Mouse (Mus musculus): ENCODE data around the gene Hdac10. TPM values are rescaled to one million over a fixed set of nuclear protein-coding genes. Genes with fewer than 3 reads are reported as not detected.

The Hdac10 gene
- total and polyA plus RNA-seq, 3 experiments, result 23.3 to 26.6 TPM; not detected in 1

DNA sequence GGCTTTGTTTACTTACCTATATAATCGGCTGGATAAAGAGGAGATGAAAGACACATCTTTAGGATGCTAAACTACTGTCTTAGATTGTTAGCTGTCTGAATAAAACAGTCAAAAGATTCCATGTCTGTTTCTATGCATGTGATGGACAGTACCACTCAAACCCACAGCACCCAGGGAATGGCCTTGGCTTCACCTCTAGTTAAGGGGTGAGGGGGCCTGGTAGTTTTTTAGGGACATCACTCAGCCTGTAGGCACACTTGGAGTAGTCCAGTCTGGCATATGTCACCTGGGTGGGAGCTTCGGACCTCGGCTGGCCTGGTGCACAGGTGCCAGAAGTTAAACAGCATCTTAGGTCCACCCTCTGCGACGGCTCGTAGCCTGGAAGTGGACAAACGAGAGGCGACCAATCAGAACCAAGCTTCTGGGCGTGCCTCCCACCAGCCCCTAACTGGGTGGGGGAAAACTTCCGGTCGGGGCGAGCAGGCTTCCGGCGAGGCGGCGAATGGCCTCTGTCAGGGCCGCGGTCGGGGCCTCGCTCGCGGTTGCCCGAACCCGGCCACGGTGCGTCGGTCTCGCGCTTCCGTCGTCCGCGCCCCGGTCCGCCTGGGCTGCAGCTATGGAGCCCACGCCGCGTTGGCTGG, 39.8 kb downstream of the Hdac10 start, which contains the start of gene Selenoo (continued):
- TF ChIP-seq MAZ (IDR thresholded peaks at IDR 0.05; ENCODE audit: low read depth, low read length) (peak; percentile 83; the same call in 1 of the 2 replicates), GABPA (IDR thresholded peaks at IDR 0.05; ENCODE audit: low read depth, low read length) (no peak), POLR2AphosphoS2 (IDR thresholded peaks at IDR 0.05; ENCODE audit: low read length) (no peak; the same call in 1 of the 2 replicates), RAD21 (IDR thresholded peaks at IDR 0.05; ENCODE audit: low read depth, low read length) (no peak), MYB (IDR thresholded peaks at IDR 0.05; ENCODE audit: low read depth, low read length) (no peak), UBTF (IDR thresholded peaks at IDR 0.05; ENCODE audit: borderline replicate concordance, insufficient read depth, low read depth, low read length) (no peak), NRF1 (IDR thresholded peaks at IDR 0.05; ENCODE audit: insufficient read depth, low read depth, low read length, poor library complexity, severe bottlenecking) (no peak), ZNF384 (IDR thresholded peaks at IDR 0.05; ENCODE audit: low read depth, low read length) (no peak), ETS1 (IDR thresholded peaks at IDR 0.05; ENCODE audit: low read depth, low read length) (peak; percentile 74), SMC3 (IDR thresholded peaks at IDR 0.05; ENCODE audit: low read depth, low read length) (no peak), ZC3H11A (IDR thresholded peaks at IDR 0.05; ENCODE audit: low read depth, low read length) (no peak), MAFK (IDR thresholded peaks at IDR 0.05; ENCODE audit: borderline replicate concordance, low read depth, low read length) (no peak), RCOR1 (IDR thresholded peaks at IDR 0.05; ENCODE audit: low read depth, low read length) (no peak), TBP (IDR thresholded peaks at IDR 0.05; ENCODE audit: low read depth, low read length) (0 out of 2 replicates have a peak, but pooled peaks have one; percentile 35)

- Histone ChIP-seq H3K9me3 (replicated peaks; ENCODE audit: insufficient read depth, low read length) (no peaks in the 10 kb centered on the region), H3K4me3 (ENCODE audit: control insufficient read depth in 1 of 2, insufficient read depth in 1 of 2, low read depth in 2 of 2, low read length in 2 of 2) (no peak overlapping the region), H3K9ac (ENCODE audit: control insufficient read depth, low read depth, low read length, poor library complexity, severe bottlenecking) (no peak overlapping the region), H3K36me3 (ENCODE audit: control insufficient read depth in 1 of 2, insufficient read depth in 2 of 2, low read length in 2 of 2) (peaks cover 0 to 4% of the 10 kb centered on the region in 2 experiments; a peak in 1 of 4 replicates), H3K27ac (ENCODE audit: control insufficient read depth, low read depth, low read length) (no peak overlapping the region), H3K27me3 (ENCODE audit: control insufficient read depth in 1 of 2, insufficient read depth in 2 of 2, low read length in 2 of 2) (no peaks in the 10 kb centered on the region), H3K4me1 (ENCODE audit: control insufficient read depth in 1 of 2, insufficient read depth in 2 of 2, low read length in 2 of 2) (no peaks in the 10 kb centered on the region), H3K79me2 (ENCODE audit: control insufficient read depth, insufficient read depth, low read length, poor library complexity) (peaks cover 3% of the 10 kb centered on the region; the same call in 1 of the 2 replicates)
- TF ChIP-seq BHLHE40 (IDR thresholded peaks at IDR 0.05; ENCODE audit: borderline replicate concordance, low read depth, low read length), result no peak
- no peak for TF ChIP-seq JUND (IDR thresholded peaks at IDR 0.05; ENCODE audit: low read depth, low read length)
- no peak for TF ChIP-seq CTCF (IDR thresholded peaks at IDR 0.05 in 2 of 3, conservative IDR thresholded peaks at IDR 0.05 in 1 of 3; ENCODE audit: control insufficient read depth in 1 of 3, insufficient read depth in 1 of 3, low read depth in 2 of 3, low read length in 3 of 3, poor library complexity in 1 of 3, severe bottlenecking in 1 of 3)
- TF ChIP-seq KAT2A (conservative IDR thresholded peaks at IDR 0.05; ENCODE audit: low read depth, low read length), result no peak
- no peak for TF ChIP-seq SIN3A (IDR thresholded peaks at IDR 0.05; ENCODE audit: low read length)
- TF ChIP-seq TBP (IDR thresholded peaks at IDR 0.05; ENCODE audit: low read depth, low read length), result no peak
- no peak for TF ChIP-seq ETS1 (IDR thresholded peaks at IDR 0.05; ENCODE audit: low read depth, low read length)
- no peak for TF ChIP-seq UBTF (IDR thresholded peaks at IDR 0.05; ENCODE audit: borderline replicate concordance, insufficient read depth, low read depth, low read length)
- no peak for TF ChIP-seq ZKSCAN1 (IDR thresholded peaks at IDR 0.05; ENCODE audit: low read depth, low read length)
- TF ChIP-seq GATA1 (IDR thresholded peaks at IDR 0.05; ENCODE audit: low read depth, low read length), result no peak
- no peak for TF ChIP-seq ZC3H11A (IDR thresholded peaks at IDR 0.05; ENCODE audit: low read depth, low read length)
- TF ChIP-seq TCF12 (IDR thresholded peaks at IDR 0.05; ENCODE audit: low read depth, low read length), result no peak
- TF ChIP-seq MEF2A (IDR thresholded peaks at IDR 0.05; ENCODE audit: extremely low read depth, insufficient replicate concordance, low read depth, low read length, poor library complexity, severe bottlenecking), result no peak
- TF ChIP-seq MAFK (IDR thresholded peaks at IDR 0.05; ENCODE audit: borderline replicate concordance, low read depth, low read length), result no peak
- no peak for TF ChIP-seq POLR2A (IDR thresholded peaks at IDR 0.05; ENCODE audit: control insufficient read depth in 1 of 2, insufficient read depth in 1 of 2, low read depth in 1 of 2, low read length in 2 of 2, poor library complexity in 1 of 2)
- no peak for TF ChIP-seq EP300 (IDR thresholded peaks at IDR 0.05; ENCODE audit: low read depth in 1 of 2, low read length in 2 of 2)
- no peak for TF ChIP-seq TAL1 (IDR thresholded peaks at IDR 0.05; ENCODE audit: low read length)
- no peak for TF ChIP-seq GABPA (IDR thresholded peaks at IDR 0.05; ENCODE audit: low read depth, low read length)
- TF ChIP-seq RAD21 (IDR thresholded peaks at IDR 0.05; ENCODE audit: low read depth, low read length), result no peak
- no peak for DNase-seq (ENCODE audit: low read depth, low spot score)
Observed at GRCm38 (mm10) chr15:89084826-89085225, 43.7 kb downstream of the Hdac10 start.
